Mouse (Mus musculus) neural tube, embryonic 12.5 days (tissue): ENCODE data around the gene Ofcc1. TPM values are rescaled to one million over a fixed set of nuclear protein-coding genes. Genes with fewer than 3 reads are reported as not detected.

Source experiments
- ATAC-seq: fragments of 200-750 bp; cut with Nextera tagmentation; 2 replicates; pipeline ENCODE4 v1.8.0; 2017; ENCODE audit warnings: low read depth, mild to moderate bottlenecking, moderate TSS enrichment, moderate library complexity; ENCODE audit not compliant: low FRiP score
- H3K27ac ChIP-seq: fragments of 300-500 bp; sonication (generic); 2 replicates; pipeline ENCODE4 v1.5.1; 2016
- H3K27me3 ChIP-seq: fragments of 300-500 bp; sonication (generic); replicated peaks from 2 replicates; pipeline ENCODE4 v1.6.1; 2016; ENCODE audit warnings: mild to moderate bottlenecking
- H3K36me3 ChIP-seq: fragments of 300-500 bp; sonication (generic); 2 replicates; pipeline ENCODE4 v1.6.1; 2016; ENCODE audit warnings: mild to moderate bottlenecking
- H3K4me1 ChIP-seq: fragments of 300-500 bp; sonication (generic); 2 replicates; pipeline ENCODE4 v1.6.1; 2016
- H3K4me2 ChIP-seq: fragments of 300-500 bp; sonication (generic); replicated peaks from 2 replicates; pipeline ENCODE4 v1.6.1; 2016; ENCODE audit warnings: mild to moderate bottlenecking
- H3K4me3 ChIP-seq: fragments of 300-500 bp; sonication (generic); 2 replicates; pipeline ENCODE4 v1.5.1; 2016
- H3K9ac ChIP-seq: fragments of 300-500 bp; sonication (generic); 2 replicates; pipeline ENCODE4 v1.6.1; 2016; ENCODE audit warnings: mild to moderate bottlenecking
- H3K9me3 ChIP-seq: fragments of 300-500 bp; sonication (generic); 2 replicates; pipeline ENCODE4 v1.6.1; 2016; ENCODE audit warnings: mild to moderate bottlenecking
- WGBS: fragments of 180-500 bp; shearing (Covaris S2); methylation state at CpG from one replicate; pipeline ENCODE4 v1.1.7; 2016; 5-methylcytosine and 5-hydroxymethylcytosine counted together
- polyA plus RNA-seq: library from polyadenylated mRNA; unstranded; fragments of >200 nt; fragmentation: Nextera tagmentation; extraction: Ambion mirVana; gene quantifications from 2 replicates; pipeline ENCODE4 v1.2.1, GENCODE M21; 2016

Gene Ofcc1
- polyA plus RNA-seq, 1 experiment from 2014 or later, result not detected

DNA sequence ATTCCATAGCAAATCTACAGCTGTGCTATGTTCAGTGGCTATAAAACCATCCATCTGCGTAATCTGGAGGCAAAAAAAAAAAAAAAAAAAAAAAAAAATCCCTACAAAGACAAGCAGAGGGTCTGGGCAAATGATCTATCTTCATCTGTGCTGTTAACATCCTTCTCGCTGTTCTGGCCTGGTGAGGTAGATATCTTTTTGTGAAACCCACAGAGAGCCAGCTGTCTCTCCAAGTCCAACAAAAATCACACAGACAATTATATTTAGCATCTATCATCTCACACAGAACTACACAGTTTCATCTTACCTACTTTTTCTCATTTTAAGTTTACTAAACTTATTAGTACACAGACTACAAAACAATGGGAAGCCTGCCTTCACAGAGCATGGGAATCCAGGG, 323.4 kb downstream of the Ofcc1 start:
- Histone ChIP-seq H3K36me3 (no peaks in the 10 kb centered on the region), H3K4me3 (no peak overlapping the region), H3K9ac (no peak overlapping the region), H3K4me2 (no peak overlapping the region), H3K4me1 (no peaks in the 10 kb centered on the region), H3K27me3 (no peaks in the 10 kb centered on the region), H3K27ac (no peak overlapping the region), H3K9me3 (no peaks in the 10 kb centered on the region)
- ATAC-seq, result no peak
- 88% methylated on average over 2 of the region's 2 CpGs for WGBS

DNA sequence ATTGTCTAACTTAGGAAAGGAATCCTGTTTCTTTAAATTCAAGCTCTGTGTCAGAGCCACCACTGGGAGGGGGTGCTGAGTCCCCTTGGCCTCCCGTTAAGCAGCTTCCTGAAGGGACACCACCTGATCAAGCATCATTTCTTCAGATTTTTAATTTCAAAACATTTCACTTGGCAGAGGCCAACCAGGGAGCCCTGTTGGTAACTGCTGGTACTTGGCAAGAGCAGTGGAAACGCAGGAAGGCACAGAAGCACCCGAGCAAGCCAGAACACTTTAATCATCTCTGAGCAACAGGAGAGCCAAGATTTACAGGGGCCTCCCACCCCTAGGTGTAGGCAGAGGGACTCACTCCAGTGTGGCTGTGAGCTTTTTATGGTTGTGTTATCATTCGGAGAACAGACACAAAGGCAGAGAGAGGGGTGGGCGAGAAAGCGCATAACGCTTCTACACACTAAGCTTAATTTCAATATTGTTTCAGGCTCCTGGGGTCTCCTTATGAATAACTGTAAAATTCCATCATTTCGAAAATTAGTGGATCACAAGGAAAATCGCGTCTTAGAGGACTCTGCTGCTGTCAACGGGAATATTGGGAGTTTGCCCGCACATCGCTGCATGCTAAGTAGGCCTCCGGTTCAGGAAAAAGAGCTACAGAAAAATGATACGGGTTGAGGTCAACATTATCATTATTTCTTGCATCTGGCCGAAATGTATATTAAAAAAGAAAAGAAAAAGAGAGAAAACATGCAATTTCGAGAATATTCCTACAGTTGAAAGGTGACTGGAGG, 324.1 kb downstream of the Ofcc1 start:
- no peak overlapping the region for H3K4me3 ChIP-seq
- ATAC-seq, result no peak
- 85% methylated on average over 17 of the region's 17 CpGs for WGBS
- no peaks in the 10 kb centered on the region for H3K4me1 ChIP-seq
- H3K27me3 ChIP-seq, result no peaks in the 10 kb centered on the region
- no peak overlapping the region for H3K27ac ChIP-seq
- H3K9ac ChIP-seq, result no peak overlapping the region
- no peaks in the 10 kb centered on the region for H3K9me3 ChIP-seq
- no peak overlapping the region for H3K4me2 ChIP-seq
- no peaks in the 10 kb centered on the region for H3K36me3 ChIP-seq

DNA sequence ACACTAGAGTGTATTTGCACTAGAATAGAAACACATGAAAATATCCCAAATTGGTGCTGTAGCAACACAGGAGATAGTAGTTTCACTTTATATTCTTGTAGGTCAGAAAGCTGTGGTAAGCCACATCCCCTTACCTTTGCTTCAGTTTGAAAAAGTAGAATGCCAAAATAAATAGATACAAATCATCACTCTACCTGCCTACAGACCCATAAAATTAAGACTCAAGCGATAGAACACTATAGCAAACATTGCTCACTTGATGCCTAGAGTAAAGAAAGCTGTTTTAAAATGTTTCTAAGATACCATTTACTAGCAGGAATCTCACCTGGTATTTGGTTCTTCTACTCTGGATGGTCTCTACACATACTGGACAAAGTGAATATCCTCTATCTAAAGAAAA, 331.8 kb downstream of the Ofcc1 start:
- no peaks in the 10 kb centered on the region; the same call in 1 of the 2 replicates for H3K9me3 ChIP-seq
- H3K4me1 ChIP-seq, result no peaks in the 10 kb centered on the region
- WGBS, result 86% methylated on average over 1 of the region's 1 CpGs
- no peak overlapping the region for H3K27ac ChIP-seq
- H3K27me3 ChIP-seq, result no peaks in the 10 kb centered on the region
- H3K9ac ChIP-seq, result no peak overlapping the region
- H3K36me3 ChIP-seq, result no peaks in the 10 kb centered on the region
- no peak for ATAC-seq
- no peak overlapping the region for H3K4me2 ChIP-seq
- H3K4me3 ChIP-seq, result no peak overlapping the region

DNA sequence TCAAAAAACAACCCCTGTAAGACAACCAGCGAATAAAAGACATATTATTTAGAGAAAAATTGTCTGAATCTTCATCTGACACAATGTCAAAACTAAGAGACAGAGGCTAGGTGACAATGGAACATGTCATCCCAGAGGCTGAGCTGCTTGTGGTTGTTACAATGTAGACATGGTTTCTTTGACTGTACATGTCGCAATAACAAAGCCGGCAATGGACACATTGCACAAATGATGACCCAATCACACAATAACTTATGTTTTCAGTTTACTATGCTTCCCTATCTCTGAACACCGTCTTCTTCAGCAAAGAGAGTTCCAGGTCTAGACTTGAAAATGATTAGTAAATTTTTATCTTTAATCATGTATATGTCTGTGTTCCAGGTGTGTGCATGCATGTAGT, 332.4 kb downstream of the Ofcc1 start:
- no peaks in the 10 kb centered on the region for H3K36me3 ChIP-seq
- no peak overlapping the region for H3K27ac ChIP-seq
- H3K9ac ChIP-seq, result no peak overlapping the region
- H3K27me3 ChIP-seq, result no peaks in the 10 kb centered on the region
- H3K4me3 ChIP-seq, result no peak overlapping the region
- H3K4me2 ChIP-seq, result no peak overlapping the region
- ATAC-seq, result no peak
- H3K4me1 ChIP-seq, result no peaks in the 10 kb centered on the region
- H3K9me3 ChIP-seq, result no peaks in the 10 kb centered on the region; the same call in 1 of the 2 replicates
- 91% methylated on average over 4 of the region's 4 CpGs for WGBS

DNA sequence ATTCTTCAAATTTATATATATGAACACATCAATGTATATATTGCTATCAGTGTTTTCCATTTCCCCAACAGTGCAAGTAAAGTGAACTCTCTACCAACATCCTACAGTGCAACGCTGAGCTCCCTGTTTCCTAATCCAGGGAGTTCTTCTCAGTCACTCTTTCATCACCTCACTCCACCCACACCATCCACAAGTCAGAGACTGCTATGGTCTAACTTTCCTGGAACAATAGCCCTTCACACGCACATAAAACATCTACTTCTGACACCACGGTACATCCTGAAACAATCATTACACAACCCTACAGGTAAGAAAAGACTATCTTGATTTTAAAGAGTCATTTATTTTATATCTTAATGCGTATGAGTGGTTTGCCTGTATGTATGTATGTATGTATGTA, 335.4 kb downstream of the Ofcc1 start:
- Histone ChIP-seq H3K9me3 (no peaks in the 10 kb centered on the region; the same call in 1 of the 2 replicates), H3K4me2 (no peak overlapping the region), H3K9ac (no peak overlapping the region), H3K4me3 (no peak overlapping the region), H3K27ac (no peak overlapping the region), H3K4me1 (no peaks in the 10 kb centered on the region), H3K27me3 (no peaks in the 10 kb centered on the region), H3K36me3 (no peaks in the 10 kb centered on the region)
- 95% methylated on average over 4 of the region's 4 CpGs for whole genome bisulfite sequencing
- no peak for ATAC-seq

DNA sequence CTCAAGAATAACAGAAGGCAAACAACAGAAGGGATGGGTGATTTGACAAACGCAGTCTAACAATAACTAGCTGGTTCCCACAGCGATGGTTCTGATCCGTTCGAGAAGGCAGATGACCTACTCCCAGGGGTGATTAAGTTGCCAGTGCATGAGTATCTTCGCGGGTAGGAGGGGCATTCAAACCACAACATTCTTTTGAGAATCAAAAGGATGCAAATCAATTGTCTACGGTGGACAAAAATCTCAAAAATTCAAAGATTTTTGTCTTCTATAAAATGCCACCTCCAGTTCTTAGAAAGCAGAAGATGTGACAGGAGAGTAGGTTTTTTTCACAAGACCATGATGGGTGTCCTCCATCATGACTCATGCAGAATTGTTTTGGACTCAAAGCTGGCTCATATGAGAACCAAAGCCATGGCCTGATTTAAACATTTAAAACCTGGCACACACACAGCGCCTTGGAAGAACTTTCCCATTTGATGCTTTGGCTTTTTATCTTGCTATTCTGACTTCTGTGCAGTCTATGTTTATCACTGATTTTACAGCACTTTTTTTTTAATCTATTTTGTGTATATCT, 338.0 kb downstream of the Ofcc1 start:
- H3K9me3 ChIP-seq, result no peaks in the 10 kb centered on the region; the same call in 1 of the 2 replicates
- H3K4me1 ChIP-seq, result no peaks in the 10 kb centered on the region
- H3K36me3 ChIP-seq, result no peaks in the 10 kb centered on the region
- H3K27me3 ChIP-seq, result no peaks in the 10 kb centered on the region
- H3K27ac ChIP-seq, result no peak overlapping the region
- no peak overlapping the region for H3K4me2 ChIP-seq
- WGBS, result 54% methylated on average over 8 of the region's 8 CpGs
- ATAC-seq, result no peak
- no peak overlapping the region for H3K4me3 ChIP-seq
- no peak overlapping the region for H3K9ac ChIP-seq

DNA sequence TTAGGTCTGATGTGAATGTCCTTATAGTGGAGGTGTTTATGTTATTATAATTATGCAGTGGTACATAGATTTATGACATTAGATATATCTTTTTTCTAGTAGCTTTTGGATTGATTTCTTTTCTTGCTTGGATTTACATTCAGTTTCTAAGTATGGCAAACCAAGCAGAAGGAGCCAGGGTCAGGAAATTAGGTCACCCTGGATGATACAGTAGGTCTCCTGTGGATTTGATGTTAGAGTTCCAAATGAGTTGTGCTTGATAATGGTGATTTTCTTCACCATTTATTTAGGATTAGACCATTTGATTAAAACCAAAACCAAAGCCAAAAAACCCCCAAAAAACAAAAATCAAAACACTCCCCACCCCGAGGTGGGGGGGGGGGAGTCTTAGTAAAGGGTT, 338.6 kb downstream of the Ofcc1 start:
- no peak overlapping the region for H3K27ac ChIP-seq
- no peaks in the 10 kb centered on the region; the same call in 1 of the 2 replicates for H3K9me3 ChIP-seq
- no peak overlapping the region for H3K4me3 ChIP-seq
- H3K36me3 ChIP-seq, result no peaks in the 10 kb centered on the region
- H3K9ac ChIP-seq, result no peak overlapping the region
- 78% methylated on average over 1 of the region's 1 CpGs for WGBS
- ATAC-seq, result no peak
- H3K27me3 ChIP-seq, result no peaks in the 10 kb centered on the region
- no peak overlapping the region for H3K4me2 ChIP-seq
- H3K4me1 ChIP-seq, result no peaks in the 10 kb centered on the region

DNA sequence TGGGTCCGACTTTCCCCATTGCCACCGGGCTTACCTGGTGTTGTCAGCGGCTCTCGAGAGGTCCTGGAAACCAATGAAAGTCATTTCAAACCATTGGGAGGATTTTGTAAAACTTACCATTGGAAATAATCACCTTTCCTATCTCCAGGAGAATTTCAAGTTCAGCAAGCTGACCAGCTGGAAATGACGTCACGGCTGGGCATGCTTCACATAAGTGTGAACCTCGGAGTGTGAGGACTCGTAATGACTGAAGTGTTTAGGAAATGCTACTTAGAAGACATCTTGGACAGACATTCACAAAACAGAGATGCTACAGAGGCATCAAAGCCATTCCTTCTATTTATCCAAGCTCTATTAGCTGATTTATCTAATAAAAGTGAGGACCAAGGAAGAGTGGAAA, 361.0 kb downstream of the Ofcc1 start:
- ATAC-seq, result no peak
- no peaks in the 10 kb centered on the region for H3K9me3 ChIP-seq
- H3K9ac ChIP-seq, result no peak overlapping the region
- no peak overlapping the region for H3K4me2 ChIP-seq
- no peak overlapping the region for H3K27ac ChIP-seq
- no peaks in the 10 kb centered on the region for H3K27me3 ChIP-seq
- 86% methylated on average over 8 of the region's 8 CpGs for WGBS
- H3K4me3 ChIP-seq, result no peak overlapping the region
- no peaks in the 10 kb centered on the region for H3K4me1 ChIP-seq
- no peaks in the 10 kb centered on the region for H3K36me3 ChIP-seq

DNA sequence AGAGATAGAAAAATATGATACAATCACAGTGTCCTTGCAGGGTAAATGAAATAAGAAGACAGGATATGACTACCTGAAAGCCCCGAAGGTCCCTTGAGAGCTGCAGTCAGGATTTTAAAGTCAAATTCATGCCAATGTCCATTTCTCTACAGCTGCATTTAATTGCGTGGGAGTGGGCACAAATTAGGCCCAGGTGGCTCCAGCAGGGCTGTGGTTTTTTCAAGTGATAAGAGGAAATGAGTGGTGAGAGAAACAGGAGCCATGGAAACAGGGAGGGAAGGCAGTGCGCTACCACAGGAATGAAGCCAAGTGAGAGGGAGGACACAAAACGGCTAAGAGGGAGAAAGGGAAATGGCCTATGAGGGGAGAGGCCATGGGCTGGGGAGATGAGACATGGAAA, 363.3 kb downstream of the Ofcc1 start:
- H3K4me1 ChIP-seq, result no peaks in the 10 kb centered on the region
- H3K9me3 ChIP-seq, result no peaks in the 10 kb centered on the region
- WGBS, result 80% methylated on average over 4 of the region's 4 CpGs
- no peak overlapping the region for H3K4me3 ChIP-seq
- no peak overlapping the region for H3K4me2 ChIP-seq
- no peak for ATAC-seq
- no peaks in the 10 kb centered on the region for H3K27me3 ChIP-seq
- no peaks in the 10 kb centered on the region for H3K36me3 ChIP-seq
- no peak overlapping the region for H3K27ac ChIP-seq
- H3K9ac ChIP-seq, result no peak overlapping the region

DNA sequence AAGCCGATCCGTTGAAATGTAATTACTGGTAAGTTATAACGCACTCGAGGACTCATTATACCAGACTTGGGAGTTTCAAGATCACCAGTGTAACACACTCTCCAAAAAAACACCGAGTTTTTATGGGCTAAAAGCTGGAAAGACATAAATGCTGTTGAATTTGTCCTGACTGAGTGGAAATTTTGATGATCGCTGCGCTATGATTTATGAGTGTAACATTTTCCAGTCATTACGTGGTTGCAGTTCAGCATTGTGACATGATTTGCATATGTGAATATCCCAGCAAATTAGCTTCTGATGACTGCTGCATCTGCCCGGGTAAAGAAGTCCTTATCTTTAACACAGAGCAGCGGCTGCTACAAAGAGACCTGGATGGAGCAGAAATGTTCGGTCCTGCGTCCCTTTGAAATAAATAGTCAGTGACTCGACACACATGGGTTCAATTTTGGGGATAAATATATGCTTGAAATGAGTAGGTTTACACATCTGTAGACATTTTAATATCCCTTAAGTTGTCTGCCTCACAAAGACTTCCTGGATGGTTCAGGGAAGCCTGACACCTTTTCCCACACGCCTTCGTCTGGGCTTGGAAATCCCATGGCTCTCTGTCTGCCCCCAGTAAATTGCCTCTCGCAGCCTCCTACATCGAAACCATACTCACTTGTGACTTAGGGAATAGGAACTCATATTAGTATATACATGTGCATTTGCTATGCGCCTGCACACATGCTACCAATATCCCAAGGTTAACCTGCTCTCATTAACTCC, 381.8 kb downstream of the Ofcc1 start:
- no peaks in the 10 kb centered on the region for H3K27me3 ChIP-seq
- no peak overlapping the region for H3K27ac ChIP-seq
- H3K4me3 ChIP-seq, result no peak overlapping the region
- WGBS, result 72% methylated on average over 18 of the region's 18 CpGs
- no peaks in the 10 kb centered on the region for H3K9me3 ChIP-seq
- H3K4me2 ChIP-seq, result no peak overlapping the region
- no peaks in the 10 kb centered on the region for H3K36me3 ChIP-seq
- ATAC-seq, result no peak
- no peak overlapping the region for H3K9ac ChIP-seq
- peaks cover 6% of the 10 kb centered on the region; the same call in 1 of the 2 replicates for H3K4me1 ChIP-seq

DNA sequence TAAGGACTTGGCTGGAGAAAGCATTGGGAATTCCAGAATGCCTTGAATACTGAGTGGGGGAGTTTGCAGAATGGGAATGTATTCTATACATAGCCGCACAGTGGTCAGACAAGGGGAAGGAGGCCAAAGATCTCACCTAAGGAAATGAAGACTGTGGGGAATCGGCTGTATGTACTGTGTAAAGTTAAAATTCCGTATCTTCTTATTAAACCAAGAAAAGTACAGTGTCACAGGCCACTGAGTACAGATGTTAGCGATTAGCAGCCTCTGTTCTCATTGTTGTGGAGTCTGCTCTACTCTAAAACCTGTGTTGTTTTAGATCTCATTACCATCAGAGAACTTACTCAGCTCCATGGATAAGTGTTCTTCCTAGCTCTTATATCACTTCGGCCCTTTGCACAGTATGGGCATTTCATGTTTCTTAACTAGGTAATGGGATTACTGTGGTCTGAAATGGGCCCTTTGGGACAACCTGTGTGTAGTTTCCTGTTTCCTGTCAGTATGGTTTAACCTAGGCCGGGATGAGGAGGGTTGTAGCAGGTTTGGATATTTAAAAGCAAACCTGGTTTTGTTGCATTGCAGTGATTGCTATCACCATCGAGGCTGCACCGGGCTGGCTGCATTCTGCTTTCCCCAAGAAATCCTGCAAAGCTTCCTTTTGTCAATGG, 392.8 kb downstream of the Ofcc1 start:
- H3K4me2 ChIP-seq, result no peak overlapping the region
- no peak overlapping the region for H3K27ac ChIP-seq
- H3K9ac ChIP-seq, result no peak overlapping the region
- H3K9me3 ChIP-seq, result peaks cover 6% of the 10 kb centered on the region; the same call in 1 of the 2 replicates
- no peak for ATAC-seq
- no peaks in the 10 kb centered on the region for H3K4me1 ChIP-seq
- no peaks in the 10 kb centered on the region for H3K27me3 ChIP-seq
- no peak overlapping the region for H3K4me3 ChIP-seq
- no peaks in the 10 kb centered on the region for H3K36me3 ChIP-seq
- WGBS, result 87% methylated on average over 8 of the region's 8 CpGs

DNA sequence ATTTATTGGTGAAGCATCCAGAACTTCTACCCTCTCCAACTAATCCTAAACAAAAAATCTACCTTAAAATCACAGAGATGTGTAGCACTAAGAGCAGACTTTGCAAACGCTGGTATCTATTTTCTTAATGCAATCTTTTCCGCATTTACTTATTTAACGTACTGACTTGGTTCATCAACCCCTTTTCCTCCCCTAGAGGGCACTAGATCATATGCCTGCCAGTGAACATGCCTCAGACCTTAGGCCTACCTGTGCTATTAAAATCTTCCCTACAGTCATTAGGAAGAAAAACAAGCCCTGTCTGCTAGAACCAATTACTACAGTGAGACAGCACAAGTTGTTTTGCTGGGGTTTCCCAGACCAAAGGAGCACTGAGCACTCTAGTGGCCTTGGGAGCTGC, 404.0 kb downstream of the Ofcc1 start:
- no peak for ATAC-seq
- no peak overlapping the region for H3K4me3 ChIP-seq
- no peak overlapping the region for H3K4me2 ChIP-seq
- no peaks in the 10 kb centered on the region for H3K36me3 ChIP-seq
- no peak overlapping the region for H3K9ac ChIP-seq
- no peaks in the 10 kb centered on the region for H3K27me3 ChIP-seq
- 71% methylated on average over 3 of the region's 3 CpGs for WGBS
- no peaks in the 10 kb centered on the region for H3K9me3 ChIP-seq
- H3K4me1 ChIP-seq, result no peaks in the 10 kb centered on the region
- H3K27ac ChIP-seq, result no peak overlapping the region
